Mouse (Mus musculus) brown adipose tissue, adult 24 weeks (tissue): ENCODE data around the gene Gm21188. TPM values are rescaled to one million over a fixed set of nuclear protein-coding genes. Genes with fewer than 3 reads are reported as not detected.
"Not testable (repeated sequence)": the region's sequence is repeated elsewhere in the genome, so short reads cannot be mapped to it uniquely, and the experiment has no call there.

Source experiments
- H3K27ac ChIP-seq: fragments of 200-500 bp; replicated peaks from 2 replicates; pipeline ENCODE4 v1.5.1; 2012; ENCODE audit warnings: low read depth, mild to moderate bottlenecking, low read length
- H3K4me1 ChIP-seq: fragments of 200-500 bp; 2 replicates; pipeline ENCODE4 v1.6.1; 2012; ENCODE audit warnings: low read length, mixed read lengths; ENCODE audit not compliant: control insufficient read depth, insufficient read depth, insufficient read length
- H3K4me3 ChIP-seq: fragments of 200-500 bp; 2 replicates; pipeline ENCODE4 v1.5.1; 2012; ENCODE audit warnings: low read depth, mild to moderate bottlenecking, low read length, moderate library complexity; ENCODE audit not compliant: insufficient read depth
- polyA plus RNA-seq: library from polyadenylated mRNA; stranded (reverse); fragments of >200 nt; gene quantifications from 2 replicates; pipeline ENCODE4 v1.2.4, GENCODE M21; 2012; ENCODE audit not compliant: missing spikeins, insufficient read depth, insufficient read length

Gm21188 gene
- polyA plus RNA-seq, 1 experiment: 3.4 TPM

GRCm38 (mm10) chr13:120036577-120037115, 15.3 kb downstream of the Gm21188 start:
- not testable (repeated sequence) for H3K4me1 ChIP-seq, H3K27ac ChIP-seq, H3K4me3 ChIP-seq

GRCm38 (mm10) chr13:120035151-120035550, 16.8 kb downstream of the Gm21188 start:
- not testable (repeated sequence) for H3K4me1 ChIP-seq, H3K27ac ChIP-seq, H3K4me3 ChIP-seq

- H3K27ac ChIP-seq, H3K4me1 ChIP-seq, H3K4me3 ChIP-seq: not testable (repeated sequence)
Measured at GRCm38 (mm10) chr13:120034637-120035036, 17.4 kb downstream of the Gm21188 start.

DNA sequence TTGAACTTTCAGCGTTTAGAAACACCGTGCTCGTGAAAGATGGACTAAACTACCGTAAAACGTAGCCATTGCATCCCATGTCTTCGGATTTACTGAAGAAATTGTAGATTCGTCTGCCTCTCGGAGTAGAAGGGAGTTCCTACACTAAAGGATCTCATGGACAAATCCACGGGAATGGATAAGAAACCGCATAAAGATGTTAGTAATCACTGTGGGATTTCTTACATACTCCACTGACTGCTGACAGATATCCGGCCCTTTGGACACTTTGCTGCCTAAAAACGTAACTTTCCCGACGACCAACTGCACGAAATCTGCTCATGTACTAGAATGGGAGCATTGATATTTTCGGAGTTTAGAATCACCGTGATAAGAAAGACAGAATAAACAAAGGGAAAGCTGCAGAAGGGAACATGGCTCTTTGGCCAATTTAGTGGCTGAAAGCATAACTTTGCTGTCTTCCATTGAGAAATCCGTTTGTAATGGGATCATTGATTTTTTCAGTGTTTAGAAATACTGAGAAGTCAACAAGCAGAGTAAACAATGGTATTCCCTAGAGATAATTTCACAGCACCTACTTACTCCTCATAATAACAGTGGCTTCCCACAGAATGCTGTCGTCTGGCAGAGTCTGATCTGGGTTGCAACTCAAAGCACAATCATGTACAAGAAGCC, 18.3 kb downstream of the Gm21188 start:
- not testable (repeated sequence) for H3K4me3 ChIP-seq, H3K4me1 ChIP-seq

DNA sequence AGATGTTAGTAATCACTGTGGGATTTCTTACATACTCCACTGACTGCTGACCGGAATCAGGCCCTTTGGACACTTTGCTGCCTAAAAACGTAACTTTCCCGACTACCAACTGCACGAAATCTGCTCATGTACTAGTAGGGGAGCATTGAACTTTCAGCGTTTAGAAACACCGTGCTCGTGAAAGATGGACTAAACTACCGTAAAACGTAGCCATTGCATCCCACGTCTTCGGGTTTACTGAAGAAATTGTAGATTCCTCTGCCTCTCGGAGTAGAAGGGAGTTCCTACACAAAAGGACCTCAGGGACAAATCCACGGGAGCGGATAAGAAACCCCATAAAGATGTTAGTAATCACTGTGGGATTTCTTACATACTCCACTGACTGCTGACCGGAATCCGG, 20.3 kb downstream of the Gm21188 start:
- not testable (repeated sequence) for H3K4me3 ChIP-seq, H3K4me1 ChIP-seq, H3K27ac ChIP-seq

More for the DNA sequence above, 18.3 kb downstream of the Gm21188 start:
- not testable (repeated sequence) for H3K27ac ChIP-seq

DNA sequence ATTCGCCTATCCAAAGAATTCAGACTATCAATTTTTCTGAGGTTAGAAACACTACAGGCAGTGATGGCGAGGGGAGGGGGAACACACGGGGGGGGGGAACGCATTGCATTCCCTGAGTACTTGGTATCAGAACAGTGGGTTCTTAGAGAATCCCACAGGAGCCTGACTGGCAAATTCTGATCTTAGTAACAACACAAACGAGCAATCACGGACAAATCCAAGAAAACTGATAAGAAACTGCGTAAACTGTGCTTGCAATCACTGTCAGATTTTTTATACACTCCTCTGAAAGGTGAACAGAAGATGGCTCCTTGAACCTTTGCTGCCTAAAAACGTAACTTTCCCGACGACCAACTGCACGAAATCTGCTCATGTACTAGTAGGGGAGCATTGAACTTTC, 24.6 kb downstream of the Gm21188 start:
- H3K4me1 ChIP-seq, H3K27ac ChIP-seq, H3K4me3 ChIP-seq: not testable (repeated sequence)

- H3K27ac ChIP-seq, H3K4me1 ChIP-seq, H3K4me3 ChIP-seq: not testable (repeated sequence)
Measured at GRCm38 (mm10) chr13:120026911-120027310, 25.1 kb downstream of the Gm21188 start, which contains the start of gene Gm36079. Gene Gm36079 (minus strand): TSS chr13:120027011.

DNA sequence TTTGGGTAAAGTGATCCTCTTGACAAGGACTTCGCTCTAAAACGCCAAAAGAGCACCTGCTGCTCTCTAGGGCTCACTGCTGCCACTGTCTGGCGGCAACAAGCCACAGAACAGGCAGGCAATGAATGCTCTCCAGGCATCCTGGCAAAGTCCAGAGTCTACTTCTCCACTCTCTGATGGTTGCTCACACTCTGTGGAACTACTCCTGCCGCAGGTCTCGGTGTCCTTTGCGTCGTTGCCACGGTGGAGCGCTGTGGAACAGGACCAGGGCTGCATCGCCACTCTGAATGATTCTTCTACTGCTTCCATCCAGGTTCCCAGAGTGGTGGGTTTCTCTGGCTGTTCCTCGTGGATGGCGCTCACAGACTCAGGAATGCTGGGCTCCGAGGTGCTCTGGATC, 25.6 kb downstream of the Gm21188 start:
- H3K4me1 ChIP-seq, H3K4me3 ChIP-seq, H3K27ac ChIP-seq: not testable (repeated sequence)

DNA sequence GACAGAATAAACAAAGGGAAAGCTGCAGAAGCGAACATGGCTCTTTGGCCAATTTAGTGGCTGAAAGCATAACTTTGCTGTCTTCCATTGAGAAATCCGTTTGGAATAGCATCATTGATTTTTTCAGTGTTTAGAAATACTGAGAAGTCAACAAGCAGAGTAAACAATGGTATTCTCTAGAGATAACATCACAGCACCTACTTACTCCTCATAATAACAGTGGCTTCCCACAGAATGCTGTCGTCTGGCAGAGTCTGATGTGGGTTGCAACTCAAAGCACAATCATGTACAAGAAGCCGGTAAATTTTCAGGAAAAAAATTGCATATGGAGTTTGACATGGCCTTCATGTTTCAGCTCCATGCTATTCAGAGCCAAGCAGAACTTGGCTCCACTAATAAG, 26.4 kb downstream of the Gm21188 start:
- H3K4me1 ChIP-seq, H3K27ac ChIP-seq: not testable (repeated sequence)

GRCm38 (mm10) chr13:120025004-120025403, 27.0 kb downstream of the Gm21188 start:
- H3K27ac ChIP-seq, H3K4me1 ChIP-seq, H3K4me3 ChIP-seq: not testable (repeated sequence)

More for the DNA sequence above, 26.4 kb downstream of the Gm21188 start:
- H3K4me3 ChIP-seq: not testable (repeated sequence)

DNA sequence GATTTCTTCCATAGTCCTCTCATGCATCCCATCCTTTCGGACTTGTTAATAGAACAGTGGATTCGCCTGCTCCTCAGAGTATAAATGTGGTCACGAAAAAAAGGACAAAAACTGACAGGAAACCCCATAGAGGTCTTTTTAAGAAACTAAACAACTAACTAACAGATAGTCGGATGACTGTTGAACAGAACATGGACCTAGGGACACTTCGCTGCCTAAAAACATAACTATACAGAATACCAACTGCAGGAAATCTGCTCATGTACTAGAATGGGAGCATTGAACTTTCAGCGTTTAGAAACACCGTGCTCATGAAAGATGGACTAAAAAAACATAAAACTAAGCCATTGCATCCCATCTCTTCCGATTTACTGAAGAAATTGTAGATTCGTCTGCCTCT, 27.4 kb downstream of the Gm21188 start:
- H3K4me1 ChIP-seq, H3K4me3 ChIP-seq, H3K27ac ChIP-seq: not testable (repeated sequence)

- not testable (repeated sequence) for H3K27ac ChIP-seq, H3K4me3 ChIP-seq, H3K4me1 ChIP-seq
Measured at GRCm38 (mm10) chr13:120021477-120021876, 30.5 kb downstream of the Gm21188 start.

DNA sequence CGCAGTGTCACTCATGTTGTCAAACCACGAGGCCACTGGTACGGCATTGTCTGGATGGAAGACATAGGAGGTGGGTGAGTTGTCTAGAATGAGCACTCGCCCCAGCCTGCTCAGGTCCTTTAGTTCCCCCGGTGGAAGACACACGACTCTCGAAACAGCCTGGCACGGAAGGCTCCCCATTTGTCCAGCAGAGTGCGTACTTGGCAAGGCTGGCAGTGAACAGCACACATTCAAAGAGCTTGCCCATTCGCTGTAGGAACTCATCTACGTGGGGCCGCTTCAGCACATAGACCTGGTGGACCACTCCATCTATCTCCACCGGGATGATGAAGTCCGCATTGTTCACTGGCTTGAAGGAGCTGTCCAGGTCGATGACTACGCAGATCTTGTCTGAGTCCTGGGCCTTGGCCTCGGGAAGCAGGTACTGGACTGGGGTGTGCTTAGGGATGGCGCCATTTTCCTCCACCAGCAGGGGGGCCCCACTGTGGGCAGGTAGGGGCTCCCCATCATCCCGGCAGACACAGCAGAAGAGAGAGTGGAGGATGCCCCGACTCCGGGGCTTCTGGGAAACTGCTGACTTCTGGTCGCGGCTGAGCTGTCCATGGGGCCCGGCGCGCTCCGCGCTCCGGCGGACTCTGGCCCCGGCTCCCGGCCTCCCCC, 36.5 kb downstream of the Gm21188 start:
- not testable (repeated sequence) for H3K4me3 ChIP-seq, H3K27ac ChIP-seq

GRCm38 (mm10) chr13:120013962-120014361, 38.0 kb downstream of the Gm21188 start:
- H3K4me1 ChIP-seq, H3K27ac ChIP-seq: not testable (repeated sequence)

More for the DNA sequence above, 36.5 kb downstream of the Gm21188 start:
- not testable (repeated sequence) for H3K4me1 ChIP-seq

DNA sequence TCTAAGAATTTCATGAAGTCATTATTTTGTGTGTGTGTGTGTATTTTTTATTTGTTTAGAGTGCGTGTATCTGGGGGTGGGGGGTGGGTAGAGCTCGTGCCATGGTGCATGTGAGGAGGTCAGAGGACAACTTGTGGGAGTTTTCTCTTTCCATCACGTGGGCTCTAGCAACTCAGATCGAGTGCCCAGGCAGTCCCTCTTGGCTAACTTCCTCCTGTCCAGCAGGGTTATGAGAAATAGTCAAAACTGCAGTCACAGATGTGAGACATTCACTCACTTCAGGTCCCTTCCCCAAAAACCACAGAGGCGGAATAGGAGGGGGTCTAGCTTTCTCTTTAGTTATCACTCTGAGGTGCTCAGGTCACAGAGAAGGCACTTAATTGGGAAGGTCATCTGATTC, 38.5 kb downstream of the Gm21188 start:
- H3K27ac ChIP-seq, H3K4me3 ChIP-seq, H3K4me1 ChIP-seq: not testable (repeated sequence)

More at GRCm38 (mm10) chr13:120013962-120014361, 38.0 kb downstream of the Gm21188 start:
- H3K4me3 ChIP-seq: not testable (repeated sequence)

GRCm38 (mm10) chr13:120010068-120010467, 41.9 kb downstream of the Gm21188 start:
- H3K4me1 ChIP-seq, H3K27ac ChIP-seq, H3K4me3 ChIP-seq: not testable (repeated sequence)
